Mouse (Mus musculus) cerebellum, adult 2 months (tissue): ENCODE data around the gene Secisbp2. TPM values are rescaled to one million over a fixed set of nuclear protein-coding genes. Genes with fewer than 3 reads are reported as not detected.

Experiments
- DNase-seq, 2 experiments: peaks; one replicate each; pipeline ENCODE4 v3.0.0; 2021
- H3K27ac ChIP-seq: fragments of 200-500 bp; 2 replicates; pipeline ENCODE4 v1.5.1; 2012; ENCODE audit warnings: low read length, control low read depth, inconsistent platforms; ENCODE audit not compliant: insufficient read depth
- H3K27me3 ChIP-seq: fragments of 200-500 bp; 2 replicates; pipeline ENCODE4 v1.6.1; 2012; ENCODE audit warnings: inconsistent platforms, mild to moderate bottlenecking, low read length, moderate library complexity; ENCODE audit not compliant: control insufficient read depth, insufficient read depth
- H3K4me1 ChIP-seq: fragments of 200-500 bp; 2 replicates; pipeline ENCODE4 v1.6.1; 2011; ENCODE audit warnings: low read length; ENCODE audit not compliant: control insufficient read depth, insufficient read depth
- H3K4me3 ChIP-seq: fragments of 200-500 bp; replicated peaks from 2 replicates; pipeline ENCODE3; 2011; ENCODE audit warnings: mild to moderate bottlenecking, low read depth, low read length, control low read depth; ENCODE audit not compliant: insufficient read depth
- CTCF ChIP-seq: fragments of 200-500 bp; IDR thresholded peaks from 2 replicates; pipeline ENCODE4 v1.5.1; 2011; ENCODE audit warnings: low read depth, mild to moderate bottlenecking, control low read depth, low read length, moderate library complexity, borderline replicate concordance; ENCODE audit not compliant: insufficient read depth
- POLR2A ChIP-seq: fragments of 200-500 bp; IDR thresholded peaks from 2 replicates; pipeline ENCODE4 v1.6.1; 2011; ENCODE audit warnings: low read length, control low read depth, borderline replicate concordance; ENCODE audit not compliant: insufficient read depth
- WGBS: fragments of 180-500 bp; shearing (Covaris S2); methylation state at CpG from one replicate; pipeline ENCODE4 v1.1.7; 2018; 5-methylcytosine and 5-hydroxymethylcytosine counted together
- polyA plus RNA-seq: library from polyadenylated mRNA; depleted of rRNA; stranded (reverse); fragments of >200 nt; gene quantifications from 2 replicates; pipeline ENCODE4 v1.2.3, GENCODE M21; 2012; rRNA removed

Secisbp2 gene
- 27.6 and 29.8 TPM in 2 replicates for polyA plus RNA-seq

GRCm38 (mm10) chr13:51651408-51652064 lies at the start of gene Secisbp2:
Gene Secisbp2 (plus strand): TSS chr13:51651697.
- peak; percentile 82 for TF ChIP-seq CTCF
- TF ChIP-seq POLR2A = peak; percentile 84; the same call in 1 of the 2 replicates
- peak; percentile 95 to 97 for DNase-seq
- under 1% methylated on average over 69 of the region's 69 CpGs for WGBS
- Histone ChIP-seq H3K27me3 (no peaks in the 10 kb centered on the region), H3K27ac (peak within 1 kb of the TSS; percentile 90), H3K4me1 (peaks cover 11% of the 10 kb centered on the region), H3K4me3 (peak within 1 kb of the TSS; percentile 88)

GRCm38 (mm10) chr13:51602764-51603163 lies 48.7 kb upstream of the Secisbp2 start:
- WGBS = 32% methylated on average over 8 of the region's 8 CpGs
- Histone ChIP-seq H3K27ac (no peak overlapping the region), H3K27me3 (no peaks in the 10 kb centered on the region), H3K4me3 (no peak overlapping the region), H3K4me1 (peaks cover 4% of the 10 kb centered on the region; the same call in 1 of the 2 replicates)
- no peak for TF ChIP-seq CTCF
- TF ChIP-seq POLR2A = no peak
- DNase-seq = no peak

- Histone ChIP-seq H3K27ac (no peak overlapping the region), H3K4me1 (peaks cover 4% of the 10 kb centered on the region; the same call in 1 of the 2 replicates), H3K27me3 (no peaks in the 10 kb centered on the region), H3K4me3 (peak overlapping the region; percentile 40)
- 4% methylated on average over 16 of the region's 16 CpGs for WGBS
- DNase-seq = peak; percentile 21 to 58
- no peak for TF ChIP-seq CTCF
- no peak for TF ChIP-seq POLR2A
Measured at GRCm38 (mm10) chr13:51603221-51603893, 48.1 kb upstream of the Secisbp2 start.

GRCm38 (mm10) chr13:51603894-51604244 lies 47.6 kb upstream of the Secisbp2 start:
- TF ChIP-seq CTCF (no peak), POLR2A (no peak)
- no peak overlapping the region for H3K4me3 ChIP-seq

GRCm38 (mm10) chr13:51609231-51609630 lies 42.3 kb upstream of the Secisbp2 start:
- no peak for DNase-seq
- Histone ChIP-seq H3K4me3 (no peak overlapping the region), H3K27ac (no peak overlapping the region), H3K4me1 (no peaks in the 10 kb centered on the region), H3K27me3 (no peaks in the 10 kb centered on the region)
- WGBS = 98% methylated on average over 7 of the region's 7 CpGs
- TF ChIP-seq CTCF (no peak), POLR2A (no peak)

More at GRCm38 (mm10) chr13:51603894-51604244, 47.6 kb upstream of the Secisbp2 start:
- peaks cover 4% of the 10 kb centered on the region; the same call in 1 of the 2 replicates for H3K4me1 ChIP-seq
- H3K27me3 ChIP-seq = no peaks in the 10 kb centered on the region
- WGBS = 57% methylated on average over 4 of the region's 4 CpGs
- DNase-seq = peak; percentile 15 to 18
- H3K27ac ChIP-seq = no peak overlapping the region

GRCm38 (mm10) chr13:51611060-51611459 lies 40.4 kb upstream of the Secisbp2 start:
- Histone ChIP-seq H3K27ac (no peak overlapping the region), H3K4me3 (no peak overlapping the region), H3K4me1 (no peaks in the 10 kb centered on the region), H3K27me3 (no peaks in the 10 kb centered on the region)
- 13% methylated on average over 9 of the region's 9 CpGs for WGBS
- TF ChIP-seq CTCF (no peak), POLR2A (no peak)
- DNase-seq = no peak

- no peak for DNase-seq
- Histone ChIP-seq H3K27ac (no peak overlapping the region), H3K4me3 (no peak overlapping the region), H3K27me3 (no peaks in the 10 kb centered on the region), H3K4me1 (no peaks in the 10 kb centered on the region)
- 43% methylated on average over 5 of the region's 5 CpGs for WGBS
- TF ChIP-seq POLR2A (no peak), CTCF (no peak)
Measured at GRCm38 (mm10) chr13:51611500-51611899, 40.0 kb upstream of the Secisbp2 start.

GRCm38 (mm10) chr13:51615815-51616214 lies 35.7 kb upstream of the Secisbp2 start:
- Histone ChIP-seq H3K4me1 (peaks cover 3% of the 10 kb centered on the region; the same call in 1 of the 2 replicates), H3K27me3 (no peaks in the 10 kb centered on the region), H3K27ac (no peak overlapping the region), H3K4me3 (no peak overlapping the region)
- TF ChIP-seq CTCF (no peak), POLR2A (no peak)
- WGBS = 24% methylated on average over 10 of the region's 10 CpGs
- DNase-seq = no peak
